Mouse (Mus musculus): ENCODE results near the gene Mdga2.

DNA sequence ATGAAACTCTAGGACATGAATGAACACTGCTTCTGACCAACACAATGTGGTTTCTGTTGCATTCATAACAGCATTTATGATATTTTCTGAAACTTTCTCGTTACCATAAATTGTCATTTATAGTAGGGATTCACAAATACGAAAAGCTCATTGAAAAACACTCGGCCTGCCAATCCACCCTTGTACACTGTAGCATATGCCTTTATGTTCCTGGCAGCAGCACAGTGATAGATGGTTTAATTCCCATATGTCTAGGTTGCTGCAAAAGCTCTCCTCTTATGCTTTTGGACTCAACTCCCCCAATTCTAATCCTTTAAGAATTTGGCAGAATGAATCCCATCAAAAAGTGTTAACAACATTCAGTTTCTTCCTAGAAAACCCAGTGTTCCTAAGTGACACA, 213.2 kb downstream of the Mdga2 start:
- TF ChIP-seq CTCF (IDR thresholded peaks at IDR 0.05; ENCODE audit: low read depth) (no peak), EP300 (IDR thresholded peaks at IDR 0.05; ENCODE audit: low read depth) (no peak)

Data from liver, postnatal 0 days (tissue).